Mouse (Mus musculus): ENCODE results near the gene Nccrp1.
"Not testable (repeated sequence)": the region's sequence is repeated elsewhere in the genome, so short reads cannot be mapped to it uniquely, and the experiment has no call there.

Nccrp1 gene

DNA sequence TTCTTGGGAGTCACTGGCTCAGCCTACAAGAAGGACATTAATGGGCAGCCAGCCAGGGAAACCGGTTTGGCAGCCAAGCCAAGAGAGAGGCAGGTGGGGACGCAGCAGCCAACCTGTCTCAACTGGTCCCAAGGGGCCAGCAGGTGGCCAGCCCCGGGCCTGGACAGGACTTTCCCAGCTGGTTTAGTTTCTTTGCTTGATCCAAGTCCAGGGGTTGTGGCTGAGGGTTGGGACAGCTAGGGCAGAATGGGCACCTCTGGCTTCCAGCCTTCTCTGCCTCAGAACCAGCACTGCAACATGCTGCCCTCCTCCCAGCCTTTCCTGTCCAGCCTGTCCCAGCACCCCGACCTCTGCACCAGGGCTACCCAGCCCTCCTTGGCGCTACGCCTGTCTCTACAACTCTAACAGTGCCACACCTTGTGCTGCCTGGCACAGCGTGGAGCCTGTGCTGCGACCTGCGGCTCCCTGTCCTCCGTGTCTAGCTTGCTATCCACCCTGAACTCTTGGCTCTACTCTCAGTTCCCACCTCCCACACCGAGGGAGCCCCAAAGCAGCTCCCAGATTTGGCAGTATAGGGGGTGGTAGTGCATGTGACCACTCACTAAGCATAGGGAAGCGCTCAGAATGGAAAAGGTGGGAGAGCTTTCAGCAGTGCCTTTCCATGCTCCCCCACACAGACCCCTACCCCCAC is 23.4 kb upstream of the Nccrp1 start:
- no peak for DNase-seq (ENCODE audit: low read depth, low spot score)

DNA sequence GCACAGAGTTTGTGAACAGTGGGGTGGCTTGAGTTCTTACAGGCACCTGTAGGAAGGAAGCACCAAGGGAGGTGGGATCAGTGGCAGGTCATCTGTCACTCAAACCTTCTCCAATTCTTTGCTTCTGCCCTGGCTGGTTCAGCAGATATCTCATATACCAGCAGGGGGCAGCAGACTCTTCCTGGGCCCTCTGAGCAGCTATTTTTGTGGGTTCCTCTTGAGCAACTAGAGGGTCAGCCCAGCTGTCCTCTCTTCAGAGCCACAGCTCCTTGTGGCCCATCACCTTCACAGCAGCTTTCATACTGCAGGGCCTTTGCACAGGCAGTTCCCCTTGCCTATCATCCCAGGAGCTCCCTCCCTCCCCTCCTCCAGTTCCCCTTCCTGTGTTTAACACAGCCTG is 21.2 kb upstream of the Nccrp1 start:
- peak; percentile 49 for DNase-seq (ENCODE audit: low read depth, low spot score)

DNA sequence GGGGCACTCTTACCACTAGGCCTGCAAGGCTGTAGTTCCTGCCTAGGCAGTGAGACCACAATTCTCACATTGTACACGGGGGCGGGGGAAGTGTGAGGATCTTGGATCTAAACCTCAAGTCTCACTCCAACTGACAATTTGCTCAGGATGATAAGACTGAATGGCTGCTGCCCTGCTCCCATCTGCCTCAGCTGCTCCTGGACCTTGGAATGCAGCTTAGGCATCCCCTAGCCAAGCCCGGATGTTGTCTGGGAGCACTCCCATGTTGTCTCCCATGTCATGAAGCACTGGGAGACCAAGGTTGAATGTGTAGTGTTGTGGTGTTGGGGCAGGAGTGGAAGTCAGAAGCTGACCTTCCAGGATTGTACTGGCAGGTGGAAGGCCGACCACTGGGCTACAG is 20.5 kb upstream of the Nccrp1 start:
- no peak for DNase-seq (ENCODE audit: low read depth, low spot score)

DNA sequence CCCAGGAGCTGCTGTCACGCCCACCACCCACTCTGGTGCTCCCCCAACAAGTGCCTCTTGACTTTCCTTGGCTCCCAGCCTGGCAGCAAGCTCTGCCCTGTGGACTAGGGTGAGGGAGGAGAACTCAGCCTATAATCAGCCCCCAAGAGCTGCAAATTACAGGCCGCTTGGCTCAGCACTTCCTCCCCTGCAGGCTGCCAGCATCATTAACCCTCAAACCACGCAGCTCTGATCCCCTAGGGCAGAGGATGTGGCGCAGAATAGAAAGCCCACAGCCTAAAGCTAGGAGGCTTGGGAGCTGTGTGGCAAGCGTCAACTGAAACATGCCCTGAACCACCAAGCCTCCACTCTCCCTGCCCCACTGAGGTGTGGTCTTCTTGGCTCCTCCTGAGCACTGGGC is 18.4 kb upstream of the Nccrp1 start:
- no peak for DNase-seq (ENCODE audit: low read depth, low spot score)

DNA sequence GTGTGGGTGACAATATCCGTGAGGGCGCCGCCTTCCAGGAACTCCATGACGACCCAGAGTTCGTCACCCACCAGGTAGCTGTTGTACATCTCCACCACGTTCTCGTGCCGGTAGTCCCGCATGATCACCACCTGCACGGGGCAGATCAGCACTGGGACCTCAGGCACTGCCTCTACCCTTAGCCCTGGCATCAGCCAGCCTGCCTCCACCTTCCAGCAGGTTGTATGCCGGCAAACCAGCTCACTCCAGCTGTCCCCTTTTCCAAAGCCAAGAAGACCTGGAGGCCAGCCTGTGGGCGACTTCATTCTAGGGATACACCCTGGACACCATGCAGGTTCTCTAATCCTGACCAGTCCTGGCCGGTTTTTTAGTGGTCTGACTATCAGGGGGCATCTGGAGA is 15.9 kb upstream of the Nccrp1 start:
- DNase-seq (ENCODE audit: low read depth, low spot score), result no peak

DNA sequence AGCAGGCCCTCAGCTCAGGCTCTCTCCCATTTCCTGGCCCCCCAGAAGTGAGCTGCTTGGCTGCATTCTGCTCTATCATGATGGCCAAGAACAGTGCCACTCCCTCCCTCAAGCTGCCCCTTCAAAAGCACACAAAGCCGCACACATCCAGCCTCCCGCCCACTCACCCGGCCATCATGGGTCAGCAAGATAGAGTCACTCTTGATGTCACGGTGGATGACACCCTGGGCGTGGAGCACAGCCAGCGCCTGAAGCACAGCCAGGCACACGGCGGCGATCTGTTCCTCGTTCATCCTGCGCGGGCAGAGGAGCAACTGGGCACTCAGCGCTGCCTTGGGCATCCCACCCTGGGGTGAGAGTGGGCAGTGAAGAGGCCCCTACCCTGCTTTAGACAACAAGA is 15.3 kb upstream of the Nccrp1 start:
- no peak for DNase-seq (ENCODE audit: low read depth, low spot score)

DNA sequence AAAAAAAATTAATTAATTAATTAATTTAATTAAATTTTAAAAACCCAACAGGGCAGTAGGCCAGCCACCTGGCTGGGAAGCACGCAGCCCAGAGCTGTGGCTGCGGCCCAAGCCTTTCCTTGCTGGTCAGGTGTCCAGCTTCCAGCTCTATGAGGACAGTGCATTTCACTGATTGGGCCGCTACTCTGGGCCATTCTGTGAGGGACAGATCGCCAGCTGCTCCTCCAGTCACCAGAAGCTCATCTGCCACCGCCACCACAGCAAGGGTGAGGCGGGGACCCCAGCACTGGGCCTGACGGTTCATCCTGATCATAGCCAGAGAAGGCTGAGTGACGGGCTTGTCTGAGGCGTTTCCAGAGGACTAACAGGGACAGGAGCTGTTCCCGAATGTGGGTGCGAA is 14.9 kb upstream of the Nccrp1 start:
- DNase-seq (ENCODE audit: low read depth, low spot score), result no peak

DNA sequence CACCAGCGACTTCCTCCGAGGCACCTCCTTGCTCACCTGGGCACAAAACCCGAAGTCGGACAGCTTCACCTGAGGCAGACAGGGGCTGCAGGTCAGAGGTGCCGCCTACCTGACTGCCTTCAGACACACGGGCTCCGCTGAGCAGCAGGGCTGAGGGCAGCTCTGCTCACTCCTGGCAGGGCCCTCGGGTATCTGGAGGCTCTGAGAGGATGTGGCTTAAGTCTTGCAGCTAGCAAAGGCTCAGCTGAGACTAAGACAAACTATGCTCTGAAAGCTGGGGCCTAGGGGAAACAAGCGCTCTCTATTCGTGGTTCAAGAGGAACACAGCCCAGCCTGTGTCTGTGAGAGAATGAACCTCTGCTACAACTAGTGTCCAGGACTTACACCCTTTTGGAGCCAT is 13.8 kb upstream of the Nccrp1 start:
- no peak for DNase-seq (ENCODE audit: low read depth, low spot score)

DNA sequence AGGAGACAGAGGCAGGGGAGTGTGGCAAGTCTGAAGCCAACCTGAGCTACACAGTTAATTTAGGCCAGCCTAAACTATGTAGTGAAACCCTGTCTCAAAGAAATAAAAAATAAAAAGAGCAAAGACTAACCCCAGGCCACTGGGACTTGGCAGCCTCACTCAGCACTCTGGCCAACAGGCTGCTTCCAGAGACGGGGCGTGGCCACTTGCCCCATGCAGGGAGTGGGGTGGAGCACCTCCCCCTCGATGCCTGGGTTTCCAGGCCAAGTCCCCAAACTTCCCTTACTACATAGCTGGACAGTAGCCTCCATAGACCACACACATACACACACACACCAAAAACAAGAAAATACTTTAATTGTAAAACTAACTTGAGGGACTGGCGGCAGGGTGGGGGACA is 11.4 kb upstream of the Nccrp1 start:
- DNase-seq (ENCODE audit: low read depth, low spot score), result no peak

DNA sequence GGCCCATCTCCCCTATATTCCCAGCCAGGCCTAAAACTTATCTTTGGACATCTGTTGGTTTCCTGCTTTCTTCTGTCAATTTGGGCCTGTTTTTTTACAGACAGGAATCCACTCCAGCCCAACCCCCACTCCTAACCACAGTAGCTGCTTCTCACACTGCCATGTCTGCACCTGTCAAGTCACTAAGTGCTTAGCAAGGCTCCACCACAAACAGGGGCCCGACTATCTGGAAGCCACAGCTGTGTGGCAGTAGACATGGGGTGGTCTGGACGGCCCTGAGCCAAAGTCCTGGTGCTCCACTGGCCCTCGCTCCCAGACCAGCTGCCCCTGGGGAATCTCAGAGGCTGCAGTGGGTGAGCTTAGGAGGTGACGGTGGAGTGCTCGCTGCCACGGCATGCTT is 10.7 kb upstream of the Nccrp1 start:
- no peak for DNase-seq (ENCODE audit: low read depth, low spot score)

DNA sequence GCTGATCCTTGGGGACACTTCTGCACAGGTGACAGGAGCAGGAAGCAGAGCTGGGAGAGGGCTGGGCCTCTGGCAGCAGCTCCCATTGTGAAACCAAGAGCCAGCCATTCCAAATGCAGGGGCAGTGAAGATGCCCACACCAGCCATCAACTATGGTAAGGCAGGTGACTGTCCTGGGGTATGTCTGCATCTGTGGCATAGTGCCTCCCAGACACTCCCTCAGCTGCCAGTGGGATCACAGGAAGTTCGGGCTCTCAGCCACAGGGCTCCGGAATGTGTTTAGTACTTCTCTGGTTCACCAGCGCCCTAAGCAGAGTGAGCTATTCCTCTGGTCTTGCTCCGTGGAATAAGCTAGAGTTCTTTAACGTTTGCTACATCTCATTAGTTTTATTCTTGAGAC is 10.0 kb upstream of the Nccrp1 start:
- DNase-seq (ENCODE audit: low read depth, low spot score), result no peak

DNA sequence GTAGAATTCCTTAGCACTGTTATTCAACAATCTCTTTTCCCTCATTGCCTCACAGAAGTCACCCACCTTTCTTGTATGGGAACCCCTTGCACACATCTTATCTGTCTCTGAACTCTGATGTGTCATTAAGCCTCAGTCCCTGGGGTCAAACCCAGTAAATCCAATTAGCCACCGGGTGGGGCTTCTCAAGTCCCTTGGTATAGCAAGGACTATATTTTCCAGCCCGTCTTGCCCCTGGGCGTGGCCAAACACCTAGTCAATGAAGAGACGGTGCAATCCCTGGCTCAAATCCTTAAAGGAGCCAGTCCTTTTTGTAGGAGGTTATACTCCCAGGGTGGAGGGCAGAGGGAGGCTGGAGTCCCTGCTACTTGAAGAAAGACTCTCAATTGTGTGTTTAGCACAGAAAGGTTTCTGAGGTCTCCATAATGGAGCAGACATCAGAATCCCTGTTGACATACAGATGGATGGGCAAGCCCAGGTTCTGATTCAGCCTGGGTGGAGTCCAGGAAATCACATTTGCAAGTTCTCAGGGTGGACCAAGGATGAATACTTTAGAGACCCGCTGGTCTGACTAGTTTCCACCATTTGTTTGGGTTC is 9.0 kb upstream of the Nccrp1 start:
- peak; percentile 31 for DNase-seq (ENCODE audit: low read depth, low spot score)

DNA sequence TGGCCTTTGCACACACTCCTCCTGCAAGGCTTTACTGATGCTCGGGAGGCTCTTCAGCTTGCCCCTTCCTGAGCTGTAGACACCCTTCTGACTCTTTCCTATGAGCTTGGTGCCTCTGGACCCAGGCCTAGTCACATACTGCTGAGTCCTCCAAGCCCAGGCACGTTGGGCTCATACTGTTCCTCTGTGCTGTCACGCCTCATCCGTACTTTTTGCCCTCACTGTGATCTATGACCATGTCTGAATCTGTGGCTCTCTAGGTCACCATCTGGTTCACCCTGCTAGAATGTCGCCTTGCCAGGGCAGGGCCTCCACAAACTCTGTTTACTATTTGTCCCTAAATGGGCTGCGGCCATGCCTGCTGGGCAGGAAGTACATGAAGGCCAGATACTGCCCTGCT is 6.0 kb upstream of the Nccrp1 start:
- no peak for DNase-seq (ENCODE audit: low read depth, low spot score)

DNA sequence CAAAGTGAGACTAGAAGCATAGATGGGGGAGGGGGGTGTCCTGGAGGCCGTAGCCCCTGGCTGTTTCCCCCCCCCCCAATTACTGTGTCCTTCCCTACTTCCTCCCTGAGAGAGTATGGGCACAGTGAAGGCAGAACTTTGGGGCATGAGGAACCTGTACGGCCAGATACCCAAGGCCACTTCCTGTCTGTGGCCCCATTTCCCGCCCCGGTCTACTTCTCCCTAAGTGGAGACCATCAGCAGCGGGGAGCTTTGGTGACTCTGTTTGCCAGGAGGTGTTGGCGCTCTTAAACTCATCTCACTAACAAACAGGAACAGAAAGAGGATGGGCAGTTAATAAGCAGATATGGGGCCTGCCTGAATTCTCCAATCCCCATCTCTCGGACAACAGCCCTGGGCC is 574 bp upstream of the Nccrp1 start:
- DNase-seq (ENCODE audit: low read depth, low spot score), result no peak

DNA sequence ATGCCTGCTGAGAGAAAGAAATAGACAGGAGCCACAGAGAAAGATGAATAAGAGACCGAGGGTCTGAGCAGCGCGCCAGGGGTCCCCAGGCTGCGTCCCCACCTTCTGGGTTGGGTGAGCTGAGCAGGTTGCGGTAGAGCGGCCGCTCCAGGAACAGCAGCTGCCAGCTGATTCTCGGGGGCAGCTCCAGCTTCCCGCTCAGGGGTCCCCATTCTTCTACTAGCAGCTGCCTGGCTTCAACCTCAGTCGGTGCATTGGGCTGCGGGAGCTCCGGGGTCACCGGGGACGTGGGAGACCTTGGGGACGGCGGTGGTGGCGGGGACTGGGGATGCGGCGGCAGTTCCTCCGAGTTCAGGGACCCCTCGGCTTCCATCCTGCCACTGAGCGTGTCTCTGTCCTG is 405 bp downstream of the Nccrp1 start:
- DNase-seq (ENCODE audit: low read depth, low spot score), result no peak

DNA sequence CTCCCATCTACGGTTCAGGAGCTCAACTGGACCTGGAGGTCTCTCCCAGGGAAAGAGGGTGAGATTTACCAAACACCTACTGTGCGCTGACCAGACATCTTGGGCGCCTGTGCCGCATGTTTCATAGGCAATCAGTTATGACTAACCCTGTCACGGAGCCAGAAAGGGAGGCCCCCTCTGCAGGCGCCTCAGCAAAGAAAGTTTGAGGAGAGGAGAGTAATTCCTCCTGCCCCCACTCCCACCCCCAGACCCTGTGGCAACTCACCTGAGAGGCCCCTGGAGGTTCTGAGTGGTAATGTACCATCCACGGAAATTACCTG is 1.2 kb downstream of the Nccrp1 start:
- no peak for DNase-seq (ENCODE audit: low read depth, low spot score)

DNA sequence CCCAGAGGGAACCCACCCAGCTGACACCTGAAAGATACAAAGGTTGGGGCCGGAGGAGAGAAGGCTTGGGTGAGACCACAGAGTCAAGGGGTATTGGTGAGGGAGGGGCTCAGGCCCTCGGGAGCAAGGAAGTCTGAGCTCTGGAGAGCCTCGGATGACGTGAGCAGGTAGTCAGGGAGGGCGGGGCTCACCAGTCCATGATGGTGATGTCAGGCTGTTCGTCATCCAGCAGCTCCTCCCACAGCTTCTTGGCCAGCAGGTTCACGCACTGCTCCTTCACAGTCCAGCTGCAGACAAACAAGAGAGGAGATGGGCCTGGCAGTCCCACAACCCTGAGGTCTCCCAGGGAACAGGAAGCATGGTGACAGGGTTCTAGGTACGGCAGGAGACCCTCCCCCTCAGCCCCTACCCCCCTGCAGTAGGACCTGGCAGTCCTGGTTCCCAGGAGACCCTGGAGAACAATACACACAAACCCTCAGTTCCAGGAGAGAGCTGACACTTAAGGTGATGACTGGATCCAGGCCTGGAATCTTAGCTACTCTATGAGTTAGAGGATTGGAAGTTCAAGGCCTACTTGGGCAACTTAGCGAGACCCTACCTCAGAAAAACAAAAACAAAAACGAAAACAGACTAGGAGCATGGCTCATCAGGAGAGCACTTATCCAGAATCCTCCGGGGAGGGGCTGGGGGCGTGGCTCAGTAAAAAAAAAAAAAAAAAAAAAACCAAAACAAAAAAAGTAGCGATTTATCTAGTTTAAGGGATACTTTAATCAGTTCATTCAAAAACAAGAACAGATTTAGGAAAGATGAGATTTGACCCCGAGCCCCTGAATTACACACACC is 1.8 kb downstream of the Nccrp1 start:
- DNase-seq (ENCODE audit: low read depth, low spot score), result no peak

DNA sequence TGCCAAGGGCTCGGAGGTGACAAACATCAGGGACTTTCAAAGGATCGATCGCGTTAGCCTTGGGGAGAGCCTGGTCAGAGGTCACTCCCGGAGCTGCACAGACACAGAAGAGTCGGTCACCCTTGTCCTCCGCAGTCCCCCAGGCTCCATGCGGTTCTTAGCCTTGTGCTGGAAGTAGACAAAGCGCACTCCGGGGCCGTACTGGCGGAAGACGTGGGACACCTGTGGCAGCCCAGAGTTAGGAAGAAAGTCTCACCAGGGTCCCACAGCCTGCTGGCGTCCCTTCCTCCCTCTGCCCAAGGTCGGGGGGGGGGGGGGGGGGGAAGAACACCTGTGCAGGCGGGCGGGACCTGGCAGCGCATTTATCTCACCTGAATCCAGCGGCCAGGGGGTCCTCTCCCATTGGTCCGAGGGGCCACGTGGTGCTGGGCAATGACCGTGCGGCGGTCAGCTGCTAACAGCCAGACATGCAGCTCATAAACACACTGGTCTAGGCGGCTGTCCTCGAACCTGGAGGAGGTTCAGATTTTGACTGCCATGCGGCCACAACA is 2.9 kb downstream of the Nccrp1 start:
- DNase-seq (ENCODE audit: low read depth, low spot score), result no peak

DNA sequence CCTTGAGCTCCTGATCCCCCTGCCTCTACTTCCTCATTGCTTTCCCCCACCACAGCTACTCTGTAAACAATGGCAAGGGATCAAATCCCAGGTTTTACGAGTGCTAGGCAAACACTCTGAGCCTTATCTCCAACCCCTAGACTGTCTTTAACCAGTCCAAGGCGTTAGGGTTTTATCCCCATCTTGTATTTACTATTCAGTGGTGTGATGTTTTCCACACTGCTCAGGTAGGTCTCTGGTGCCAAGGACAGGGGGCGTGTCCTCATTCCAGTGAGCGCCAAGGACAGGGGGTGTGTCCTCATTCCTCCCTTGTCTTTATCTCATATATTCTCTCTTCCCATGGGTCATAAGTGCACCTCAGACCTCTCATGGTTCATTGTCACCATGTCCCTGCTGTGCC is 6.5 kb downstream of the Nccrp1 start, which contains the start of gene Sycn:
Sycn (plus strand) TSS at position 360 of the 400 bp plus-strand sequence.
- no peak for DNase-seq (ENCODE audit: low read depth, low spot score)

DNA sequence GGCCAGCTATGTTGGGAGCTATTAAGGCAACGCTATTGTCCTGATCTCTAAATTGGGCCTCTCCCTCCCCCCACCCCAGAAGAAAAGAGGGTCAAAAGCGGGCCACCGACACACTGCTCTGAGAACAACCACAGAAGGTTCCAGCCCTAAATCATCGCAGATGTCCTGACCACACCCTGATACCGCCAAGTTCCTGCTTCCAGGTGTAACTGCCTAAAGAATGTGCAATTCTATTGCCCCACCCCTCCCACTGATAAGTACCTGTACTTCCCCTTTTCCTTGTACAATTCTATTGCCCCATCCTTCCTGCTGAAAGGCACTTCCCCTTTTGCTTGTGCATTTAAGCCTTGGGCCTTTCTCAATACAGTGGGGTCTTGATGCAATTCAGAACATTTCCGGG is 8.2 kb downstream of the Nccrp1 start:
- DNase-seq (ENCODE audit: low read depth, low spot score), result not testable (repeated sequence)

DNA sequence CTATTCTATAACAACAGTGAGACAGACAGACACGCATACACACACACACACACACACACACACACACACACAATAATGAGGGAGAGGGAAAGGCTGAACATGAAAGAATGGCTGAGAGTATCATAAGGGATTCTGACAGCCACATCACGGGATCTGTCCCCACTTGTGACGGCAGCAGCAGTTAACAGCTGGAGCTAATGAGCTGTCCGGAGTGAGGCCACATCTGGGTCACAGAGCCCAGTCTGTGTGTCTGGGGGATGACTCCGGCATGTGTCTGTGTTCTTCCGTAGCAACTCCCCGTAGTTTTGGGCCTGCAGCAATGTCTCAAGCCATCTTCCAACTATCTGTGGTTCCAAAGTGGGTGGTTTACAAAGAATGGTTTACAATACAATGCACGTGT is 15.0 kb downstream of the Nccrp1 start:
- no peak for DNase-seq (ENCODE audit: low read depth, low spot score)

DNA sequence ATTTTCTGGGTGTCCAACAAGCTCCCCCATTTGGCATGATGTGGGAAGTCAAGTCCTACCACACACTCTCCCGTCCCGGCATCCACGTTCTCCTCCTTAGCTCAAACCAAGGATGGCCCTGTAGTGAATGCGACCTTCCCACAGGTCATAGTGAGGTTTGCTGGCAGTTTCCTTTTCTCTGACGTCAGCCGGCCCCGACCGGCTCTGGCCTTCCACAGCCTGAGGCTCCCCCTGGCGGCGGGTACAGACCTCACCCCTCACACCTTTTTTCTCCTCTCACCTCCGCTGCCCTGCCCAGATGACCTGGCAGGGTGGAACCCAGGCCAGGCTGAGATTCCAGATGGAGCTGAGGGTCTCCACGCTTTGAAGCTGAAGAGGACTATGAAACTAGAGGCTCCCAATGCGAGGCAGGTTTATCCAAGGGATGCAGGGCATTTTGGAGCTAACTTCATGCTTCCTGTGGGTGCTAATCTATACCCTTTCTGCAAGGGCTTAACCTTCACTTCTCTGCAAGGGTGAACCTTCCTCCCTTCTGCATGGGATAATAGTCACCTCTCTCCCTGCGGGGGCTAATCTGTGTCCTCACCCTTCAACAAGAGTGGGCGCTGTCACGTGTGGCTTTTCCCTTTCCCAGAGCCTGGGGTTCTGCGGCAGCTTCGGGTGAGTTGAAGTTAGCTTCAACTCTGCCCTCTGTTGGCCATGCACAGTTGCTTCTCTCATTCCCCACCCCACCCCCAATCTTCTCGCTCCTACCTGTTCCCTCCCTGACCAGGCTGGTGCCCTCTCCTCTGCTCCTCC is 18.9 kb downstream of the Nccrp1 start:
- DNase-seq (ENCODE audit: low read depth, low spot score), result peak; percentile 63

Measured in retina, postnatal 7 days (tissue).